Mouse (Mus musculus) midbrain, embryonic 11.5 days (tissue): ENCODE results near the gene Capg. TPM values are rescaled to one million over a fixed set of nuclear protein-coding genes. Genes with fewer than 3 reads are reported as not detected.

Source experiments
- ATAC-seq: fragments of 200-750 bp; cut with Nextera tagmentation; 2 replicates; pipeline ENCODE4 v1.8.0; 2017; ENCODE audit warnings: moderate TSS enrichment, moderate library complexity; ENCODE audit not compliant: low FRiP score
- DNase-seq: peaks from one replicate; pipeline ENCODE4 v3.0.0; 2015; ENCODE audit warnings: low spot score; ENCODE audit errors: missing footprints
- H3K27ac ChIP-seq: fragments of 300-500 bp; sonication (generic); 2 replicates; pipeline ENCODE4 v1.5.1; 2014; ENCODE audit warnings: low read depth, low read length
- H3K27me3 ChIP-seq: fragments of 300-500 bp; sonication (generic); 2 replicates; pipeline ENCODE4 v1.6.1; 2014; ENCODE audit warnings: mild to moderate bottlenecking, low read length, moderate library complexity, mixed read lengths; ENCODE audit not compliant: control insufficient read depth, insufficient read depth
- H3K36me3 ChIP-seq: fragments of 300-500 bp; sonication (generic); 2 replicates; pipeline ENCODE4 v1.6.1; 2014; ENCODE audit warnings: mild to moderate bottlenecking, low read length, moderate library complexity, mixed read lengths; ENCODE audit not compliant: control insufficient read depth, insufficient read depth
- H3K4me1 ChIP-seq: fragments of 300-500 bp; sonication (generic); 2 replicates; pipeline ENCODE4 v1.6.1; 2014; ENCODE audit warnings: low read length; ENCODE audit not compliant: control insufficient read depth, insufficient read depth
- H3K4me2 ChIP-seq: fragments of 300-500 bp; sonication (generic); 2 replicates; pipeline ENCODE4 v1.6.1; 2014; ENCODE audit warnings: mild to moderate bottlenecking, moderate library complexity
- H3K4me3 ChIP-seq: fragments of 300-500 bp; sonication (generic); 2 replicates; pipeline ENCODE4 v1.5.1; 2014; ENCODE audit warnings: low read depth, low read length
- H3K9ac ChIP-seq: fragments of 300-500 bp; sonication (generic); 2 replicates; pipeline ENCODE4 v1.6.1; 2014; ENCODE audit warnings: low read length
- H3K9me3 ChIP-seq: fragments of 300-500 bp; sonication (generic); 2 replicates; pipeline ENCODE4 v1.6.1; 2016; ENCODE audit warnings: low read length; ENCODE audit not compliant: control insufficient read depth
- WGBS: fragments of 180-500 bp; shearing (Covaris S2); extraction: QIAGEN DNeasy Blood & Tissue Kit; methylation state at CpG from one replicate; pipeline ENCODE4 v1.1.7; 2014; 5-methylcytosine and 5-hydroxymethylcytosine counted together
- polyA plus RNA-seq: library from polyadenylated mRNA; unstranded; fragments of >200 nt; fragmentation: Nextera tagmentation; extraction: Ambion mirVana; gene quantifications from 2 replicates; pipeline ENCODE4 v1.2.1, GENCODE M21; 2014

Capg gene
- polyA plus RNA-seq, 1 experiment from 2014 or later, result 8.0 TPM

DNA sequence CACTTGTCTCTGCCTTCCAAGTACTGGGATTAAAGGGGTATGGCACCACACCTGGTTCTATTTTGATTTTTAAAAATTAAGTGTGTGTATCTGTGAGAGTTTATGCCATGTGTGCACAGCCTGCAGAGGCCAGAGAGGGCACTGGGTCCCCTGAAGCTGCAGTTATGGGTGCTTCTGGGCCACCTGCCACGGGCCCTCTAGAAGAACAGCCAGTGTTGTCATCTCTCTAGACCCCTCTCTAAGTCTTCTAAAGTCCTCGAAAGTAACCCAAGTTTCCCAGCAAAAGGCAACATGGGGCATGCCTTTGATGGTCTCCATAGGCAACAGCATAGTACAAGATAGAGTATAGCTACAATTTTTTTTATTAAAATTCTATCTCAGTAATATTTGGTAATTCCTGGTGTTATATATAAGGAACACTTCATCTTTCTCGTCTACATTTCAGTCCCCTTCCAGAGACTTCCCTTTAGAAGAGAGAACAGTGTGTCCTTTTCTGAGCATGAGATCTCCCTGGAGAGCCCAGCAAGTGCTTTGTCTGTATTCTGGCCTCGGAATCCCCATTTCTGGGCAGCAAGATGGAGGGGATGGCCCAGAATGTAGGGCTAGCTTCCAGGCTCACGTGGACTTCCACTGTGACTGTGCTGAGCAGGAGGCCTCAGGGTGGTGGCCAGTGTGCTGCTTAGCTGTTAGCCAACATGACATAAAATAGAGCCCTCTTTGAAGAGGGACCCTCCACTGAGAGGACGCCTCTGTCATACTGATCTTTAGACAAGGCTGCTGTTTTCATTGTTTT, 49.0 kb downstream of the Capg start:
- Histone ChIP-seq H3K27me3 (no peaks in the 10 kb centered on the region), H3K9ac (no peak overlapping the region)
- 80% methylated on average over 6 of the region's 6 CpGs for WGBS

GRCm38 (mm10) chr6:72593914-72594313, 49.7 kb downstream of the Capg start:
- H3K4me1 ChIP-seq, result peaks cover 7% of the 10 kb centered on the region
- H3K4me2 ChIP-seq, result no peak overlapping the region
- no peaks in the 10 kb centered on the region for H3K9me3 ChIP-seq
- H3K4me3 ChIP-seq, result no peak overlapping the region
- no peaks in the 10 kb centered on the region for H3K27me3 ChIP-seq
- no peaks in the 10 kb centered on the region for H3K36me3 ChIP-seq
- ATAC-seq (no peak), DNase-seq (no peak)
- 72% methylated on average over 5 of the region's 5 CpGs for WGBS
- no peak overlapping the region for H3K9ac ChIP-seq
- no peak overlapping the region for H3K27ac ChIP-seq

More for the DNA sequence above, 49.0 kb downstream of the Capg start:
- Histone ChIP-seq H3K4me3 (no peak overlapping the region), H3K9me3 (no peaks in the 10 kb centered on the region), H3K4me2 (no peak overlapping the region), H3K4me1 (peaks cover 5% of the 10 kb centered on the region), H3K27ac (no peak overlapping the region), H3K36me3 (no peaks in the 10 kb centered on the region)
- no peak for DNase-seq
- no peak for ATAC-seq

DNA sequence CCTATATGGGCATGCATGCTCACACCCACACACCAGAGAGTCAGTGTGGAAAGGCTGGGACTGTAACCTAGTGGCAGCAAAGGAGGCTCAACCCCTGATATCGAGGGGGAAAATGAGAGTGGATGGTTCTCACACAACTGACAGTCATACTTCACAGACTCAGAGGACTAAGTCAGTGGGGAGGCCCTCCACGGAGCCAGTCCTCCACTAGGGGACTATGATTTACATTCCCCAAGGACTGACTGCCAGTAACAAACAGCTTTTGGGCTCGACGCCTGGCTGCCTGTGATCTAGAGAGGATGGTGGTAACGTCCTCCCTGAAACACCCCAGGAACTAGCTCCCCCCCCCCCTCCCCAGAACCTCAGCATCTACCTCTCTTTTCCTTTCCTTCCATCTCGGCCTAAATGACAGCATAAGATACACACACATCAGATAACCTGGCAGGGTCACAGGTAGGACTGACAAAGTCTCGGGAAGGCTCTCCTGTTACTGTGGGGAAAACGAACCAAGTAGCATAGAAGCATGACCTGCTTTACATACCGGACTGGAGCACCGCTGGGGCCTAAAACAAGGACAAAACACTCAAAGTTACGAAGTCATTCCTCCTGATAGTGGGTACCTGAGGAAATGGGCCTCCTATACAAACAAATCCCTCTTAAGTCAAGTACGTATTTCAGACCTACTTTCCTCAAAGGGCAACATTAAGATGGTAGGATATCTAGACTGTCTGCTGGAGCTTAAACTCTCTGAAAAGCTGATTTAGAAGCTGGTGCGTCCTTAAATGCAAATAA, 53.1 kb downstream of the Capg start:
- 60% methylated on average over 13 of the region's 13 CpGs for WGBS
- Histone ChIP-seq H3K27ac (no peak overlapping the region), H3K4me2 (peak overlapping the region; percentile 62), H3K9ac (peak overlapping the region; percentile 78), H3K27me3 (no peaks in the 10 kb centered on the region), H3K36me3 (no peaks in the 10 kb centered on the region), H3K4me3 (peak overlapping the region; percentile 59), H3K4me1 (peaks cover 9% of the 10 kb centered on the region), H3K9me3 (no peaks in the 10 kb centered on the region)
- no peak for DNase-seq
- ATAC-seq, result no peak

DNA sequence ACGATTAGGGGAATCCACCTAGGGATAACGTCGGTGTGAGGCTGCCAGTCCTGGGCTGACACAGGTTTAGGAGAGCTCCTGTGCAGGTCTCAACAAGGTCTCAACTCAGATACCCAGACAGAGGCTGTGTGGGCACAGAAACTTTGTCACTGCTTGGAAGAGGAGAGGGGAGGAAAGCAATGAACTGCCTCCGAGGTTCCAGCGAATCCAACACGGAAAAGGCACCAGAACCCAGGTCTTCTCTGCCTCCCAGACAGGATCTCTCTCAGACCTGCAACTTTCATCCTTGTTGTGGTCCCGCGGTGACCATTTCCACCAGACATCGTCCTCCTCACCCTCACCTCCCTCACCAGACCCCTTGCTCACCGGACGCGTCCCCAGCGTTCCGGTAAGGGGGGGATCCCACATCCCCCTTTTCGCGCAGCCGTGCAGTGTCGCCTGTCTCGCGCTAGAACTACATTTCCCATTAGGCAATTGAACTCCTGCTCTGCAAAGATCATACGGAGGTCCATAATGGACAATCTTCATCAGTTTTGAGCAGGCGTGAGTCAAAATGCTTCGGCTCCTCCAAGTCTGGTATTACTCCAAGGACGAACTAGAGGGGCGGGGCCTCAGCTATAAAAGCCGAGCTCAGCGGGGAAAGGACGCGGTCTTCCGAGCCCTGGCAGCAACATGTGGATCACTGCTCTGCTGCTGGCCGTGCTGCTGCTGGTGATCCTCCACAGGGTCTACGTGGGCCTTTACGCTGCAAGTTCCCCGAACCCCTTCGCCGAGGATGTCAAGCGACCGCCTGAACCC, 54.0 kb downstream of the Capg start, which contains the start of the genes Elmod3 and Retsat:
TSS of gene Elmod3 (minus strand) at position 458 of the 798 bp plus-strand sequence.
TSS of gene Retsat (plus strand) at position 520 of the 798 bp plus-strand sequence.
- Histone ChIP-seq H3K4me2 (peak within 1 kb of the TSS; percentile 62), H3K27me3 (no peaks in the 10 kb centered on the region), H3K9ac (peak within 1 kb of the TSS; percentile 78), H3K36me3 (no peaks in the 10 kb centered on the region), H3K9me3 (no peaks in the 10 kb centered on the region), H3K27ac (no peak within 1 kb of the TSS), H3K4me3 (peak within 1 kb of the TSS; percentile 59), H3K4me1 (peaks cover 9% of the 10 kb centered on the region)
- ATAC-seq (peak; percentile 94), DNase-seq (peak; percentile 98)
- WGBS, result 2% methylated on average over 38 of the region's 38 CpGs

DNA sequence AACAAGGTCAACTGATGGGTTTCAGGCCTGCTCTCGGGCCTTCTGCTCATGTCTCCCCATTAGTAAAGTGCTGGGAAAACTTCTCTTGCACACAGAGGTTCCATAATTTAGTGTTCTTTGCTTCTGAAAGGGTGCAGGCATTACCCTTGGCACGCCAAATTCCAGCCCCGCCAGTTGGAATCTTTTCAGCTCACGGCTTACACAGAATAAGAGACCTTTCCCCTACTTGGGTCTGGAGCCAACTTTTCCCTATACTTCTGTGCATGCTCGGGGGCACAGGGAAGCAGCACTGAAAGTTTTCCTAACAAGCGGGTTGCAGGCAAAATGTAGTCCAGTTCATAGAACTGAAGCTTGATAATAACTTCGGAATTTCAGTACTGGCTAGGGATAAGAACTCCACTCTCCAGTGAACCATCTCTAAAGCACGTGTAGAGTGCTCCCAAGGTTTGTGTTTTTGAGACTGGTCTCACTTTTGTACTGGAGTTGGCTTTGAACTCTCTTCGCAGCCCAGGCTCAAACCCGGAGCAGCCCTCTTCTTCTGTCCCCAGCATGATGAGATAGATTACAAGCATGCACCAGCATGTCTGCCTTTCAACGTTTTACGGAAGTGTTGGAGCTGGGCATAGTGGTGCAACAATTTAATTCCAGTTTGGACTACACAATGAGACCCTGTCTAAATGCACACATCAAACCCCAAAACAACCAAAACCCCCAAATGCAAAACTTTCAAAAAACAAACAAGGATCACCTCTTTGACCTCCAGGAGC, 54.8 kb downstream of the Capg start:
- WGBS, result 56% methylated on average over 12 of the region's 12 CpGs
- H3K4me2 ChIP-seq, result peak overlapping the region; percentile 62
- DNase-seq, result peak; percentile 85
- H3K27ac ChIP-seq, result no peak overlapping the region
- H3K9ac ChIP-seq, result peak overlapping the region; percentile 78
- no peaks in the 10 kb centered on the region for H3K27me3 ChIP-seq
- H3K4me3 ChIP-seq, result peak overlapping the region; percentile 59
- H3K4me1 ChIP-seq, result peaks cover 9% of the 10 kb centered on the region
- H3K36me3 ChIP-seq, result no peaks in the 10 kb centered on the region
- ATAC-seq, result 0 out of 2 replicates have a peak, but pooled peaks have one; percentile 6
- H3K9me3 ChIP-seq, result no peaks in the 10 kb centered on the region

DNA sequence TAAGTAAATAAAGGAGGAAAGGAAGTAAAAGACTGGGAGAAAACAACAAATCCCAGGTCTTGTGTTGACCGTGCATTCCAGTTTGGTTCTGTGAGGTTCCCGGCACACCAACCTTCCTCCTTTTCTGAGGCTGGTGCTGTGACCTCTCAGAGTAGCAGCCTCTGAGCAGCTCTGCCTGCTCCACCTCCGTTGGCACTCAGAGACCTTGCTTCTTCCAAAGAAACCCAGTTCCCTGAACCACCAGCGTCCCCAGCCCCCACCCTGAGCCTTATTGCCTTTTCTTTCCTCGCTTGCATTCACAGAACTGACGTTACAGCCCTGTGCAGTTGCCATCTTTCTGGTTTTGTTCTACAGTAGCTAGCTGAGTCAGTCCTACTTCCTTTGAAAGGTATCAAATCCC, 56.0 kb downstream of the Capg start:
- H3K4me3 ChIP-seq, result no peak overlapping the region
- peaks cover 9% of the 10 kb centered on the region for H3K4me1 ChIP-seq
- H3K9ac ChIP-seq, result no peak overlapping the region
- ATAC-seq (no peak), DNase-seq (no peak)
- H3K9me3 ChIP-seq, result no peaks in the 10 kb centered on the region
- H3K27ac ChIP-seq, result no peak overlapping the region
- H3K27me3 ChIP-seq, result no peaks in the 10 kb centered on the region
- no peak overlapping the region for H3K4me2 ChIP-seq
- 80% methylated on average over 6 of the region's 6 CpGs for WGBS
- no peaks in the 10 kb centered on the region for H3K36me3 ChIP-seq

DNA sequence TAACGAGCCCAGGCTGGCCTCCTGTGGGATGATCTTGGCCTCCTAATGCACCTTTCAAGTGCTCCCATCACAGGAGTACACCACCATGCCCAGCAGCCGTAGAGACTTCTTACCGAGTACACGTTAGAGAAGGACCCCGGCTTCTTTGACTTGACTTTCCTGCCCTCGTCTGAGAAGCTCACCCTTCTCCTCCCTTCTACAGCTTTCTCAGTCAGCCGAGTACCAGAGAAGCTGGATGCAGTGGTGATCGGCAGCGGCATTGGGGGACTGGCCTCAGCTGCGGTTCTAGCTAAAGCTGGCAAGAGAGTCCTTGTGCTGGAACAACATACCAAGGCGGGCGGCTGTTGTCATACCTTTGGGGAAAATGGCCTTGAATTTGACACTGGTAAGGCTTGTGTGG, 56.6 kb downstream of the Capg start:
- Histone ChIP-seq H3K9ac (no peak overlapping the region), H3K27ac (no peak overlapping the region), H3K4me1 (peaks cover 9% of the 10 kb centered on the region), H3K36me3 (no peaks in the 10 kb centered on the region), H3K4me3 (no peak overlapping the region), H3K27me3 (no peaks in the 10 kb centered on the region), H3K4me2 (no peak overlapping the region), H3K9me3 (no peaks in the 10 kb centered on the region)
- ATAC-seq, result no peak
- 83% methylated on average over 12 of the region's 12 CpGs for WGBS
- DNase-seq, result no peak

DNA sequence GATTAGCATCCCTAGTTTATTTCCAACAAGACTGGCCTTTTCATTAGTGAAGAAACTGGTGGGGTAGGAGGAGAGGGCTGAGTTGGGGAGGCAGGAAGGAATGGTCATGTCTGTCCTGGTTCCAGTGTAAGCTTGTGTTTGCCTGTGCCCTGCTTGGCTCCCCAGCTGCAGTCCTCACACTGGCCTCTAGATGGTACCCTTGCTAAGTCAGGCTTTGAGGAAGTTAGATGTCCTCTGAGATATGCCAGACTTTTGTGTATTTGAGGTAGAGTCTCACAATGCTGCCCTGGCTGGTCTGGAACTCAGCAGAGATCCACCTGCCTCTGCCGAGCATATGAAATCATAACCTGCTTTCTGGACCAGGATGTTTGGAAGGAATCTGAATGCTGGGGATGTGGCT, 57.5 kb downstream of the Capg start:
- no peak overlapping the region for H3K27ac ChIP-seq
- no peaks in the 10 kb centered on the region for H3K27me3 ChIP-seq
- peaks cover 4% of the 10 kb centered on the region; the same call in 1 of the 2 replicates for H3K36me3 ChIP-seq
- no peak overlapping the region for H3K9ac ChIP-seq
- peaks cover 9% of the 10 kb centered on the region for H3K4me1 ChIP-seq
- peak; percentile 93 for DNase-seq
- ATAC-seq, result no peak
- H3K9me3 ChIP-seq, result no peaks in the 10 kb centered on the region
- no peak overlapping the region for H3K4me3 ChIP-seq
- WGBS, result 58% methylated on average over 1 of the region's 1 CpGs
- no peak overlapping the region for H3K4me2 ChIP-seq
